Mouse (Mus musculus): ENCODE data around the gene Camta1. TPM values are rescaled to one million over a fixed set of nuclear protein-coding genes. Genes with fewer than 3 reads are reported as not detected.

Camta1 gene
- polyA plus RNA-seq, 1 experiment from 2014 or later: 81.8 TPM

DNA sequence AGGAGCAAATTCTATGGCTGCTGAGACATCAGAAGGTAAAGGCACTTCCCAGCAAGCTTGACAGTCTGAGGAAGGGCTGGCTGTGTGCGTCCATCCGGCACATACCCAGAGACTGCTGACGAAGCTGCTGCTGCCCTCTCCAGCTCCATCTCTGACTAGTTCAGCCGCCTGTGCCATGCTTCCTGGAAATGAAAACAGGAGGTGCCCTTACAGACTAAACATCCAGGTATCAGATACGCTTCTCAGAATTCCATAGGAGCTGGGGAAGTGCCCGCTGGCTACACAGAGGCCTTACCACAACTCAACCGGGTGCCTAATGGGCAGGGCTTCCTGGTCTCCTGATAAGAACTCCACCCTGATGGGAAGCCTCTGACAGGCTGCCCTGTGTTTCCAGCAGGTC lies 903.1 kb downstream of the Camta1 start:
- Histone ChIP-seq H3K4me2 (ENCODE audit: low read depth, low read length) (no peak overlapping the region), H3K27ac (ENCODE audit: low read length) (no peak overlapping the region), H3K4me1 (ENCODE audit: control insufficient read depth, insufficient read depth, low read length) (0 out of 2 replicates have a peak, but pooled peaks cover 3% of the 10 kb centered on the region), H3K36me3 (ENCODE audit: control insufficient read depth, insufficient read depth, low read length) (no peaks in the 10 kb centered on the region), H3K27me3 (ENCODE audit: control insufficient read depth, insufficient read depth, low read length) (no peaks in the 10 kb centered on the region), H3K4me3 (replicated peaks; ENCODE audit: low read length) (no peak overlapping the region), H3K9me3 (replicated peaks; ENCODE audit: control insufficient read depth, low read length) (no peaks in the 10 kb centered on the region), H3K9ac (ENCODE audit: low read length) (no peak overlapping the region)
- 67% methylated on average over 7 of the region's 7 CpGs for WGBS
- ATAC-seq (ENCODE audit: insufficient read depth, low FRiP score): no peak

GRCm38 (mm10) chr4:150957106-150957458 lies 904.6 kb downstream of the Camta1 start:
- Histone ChIP-seq H3K36me3 (ENCODE audit: control insufficient read depth, insufficient read depth, low read length) (no peaks in the 10 kb centered on the region), H3K4me1 (ENCODE audit: control insufficient read depth, insufficient read depth, low read length) (0 out of 2 replicates have a peak, but pooled peaks cover 3% of the 10 kb centered on the region), H3K4me2 (ENCODE audit: low read depth, low read length) (no peak overlapping the region), H3K27me3 (ENCODE audit: control insufficient read depth, insufficient read depth, low read length) (no peaks in the 10 kb centered on the region), H3K4me3 (replicated peaks; ENCODE audit: low read length) (no peak overlapping the region), H3K9me3 (replicated peaks; ENCODE audit: control insufficient read depth, low read length) (no peaks in the 10 kb centered on the region), H3K27ac (ENCODE audit: low read length) (no peak overlapping the region), H3K9ac (ENCODE audit: low read length) (no peak overlapping the region)
- ATAC-seq (ENCODE audit: insufficient read depth, low FRiP score): no peak; the same call in 1 of the 2 replicates
- 39% methylated on average over 1 of the region's 1 CpGs for WGBS

- H3K4me2 ChIP-seq (ENCODE audit: low read depth, low read length): peak overlapping the region; percentile 16; the same call in 1 of the 2 replicates
- WGBS: 44% methylated on average over 13 of the region's 13 CpGs
- ATAC-seq (ENCODE audit: insufficient read depth, low FRiP score): peak; percentile 65
- H3K27me3 ChIP-seq (ENCODE audit: control insufficient read depth, insufficient read depth, low read length): no peaks in the 10 kb centered on the region
- no peak overlapping the region for H3K9ac ChIP-seq (ENCODE audit: low read length)
- H3K4me1 ChIP-seq (ENCODE audit: control insufficient read depth, insufficient read depth, low read length): 0 out of 2 replicates have a peak, but pooled peaks cover 3% of the 10 kb centered on the region
- H3K4me3 ChIP-seq (replicated peaks; ENCODE audit: low read length): no peak overlapping the region
- no peaks in the 10 kb centered on the region for H3K9me3 ChIP-seq (replicated peaks; ENCODE audit: control insufficient read depth, low read length)
- H3K27ac ChIP-seq (ENCODE audit: low read length): peak overlapping the region; percentile 6; the same call in 1 of the 2 replicates
- H3K36me3 ChIP-seq (ENCODE audit: control insufficient read depth, insufficient read depth, low read length): no peaks in the 10 kb centered on the region
These were observed 905.1 kb downstream of the Camta1 start for GRCm38 (mm10) chr4:150956369-150957105.

DNA sequence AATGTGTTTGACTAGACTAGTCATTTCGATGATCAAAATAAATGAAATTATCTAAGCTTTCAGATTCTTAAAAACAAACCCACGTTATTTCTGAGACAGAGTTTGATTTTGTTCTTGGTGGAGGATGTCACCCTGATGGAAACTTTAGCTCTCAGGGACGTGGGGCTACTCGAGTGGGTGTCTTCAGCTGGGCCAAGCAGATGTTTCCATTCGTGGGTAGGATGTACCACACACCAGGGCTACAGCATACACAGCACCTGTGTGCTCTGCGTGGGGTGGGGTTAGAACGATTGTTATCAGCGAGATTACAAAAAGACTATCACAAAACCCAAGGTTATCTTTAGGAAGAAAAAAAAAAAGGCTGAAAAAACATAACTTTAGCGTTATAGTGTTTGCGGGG lies 910.7 kb downstream of the Camta1 start:
- Histone ChIP-seq H3K27ac (ENCODE audit: low read length) (no peak overlapping the region), H3K36me3 (ENCODE audit: control insufficient read depth, insufficient read depth, low read length) (no peaks in the 10 kb centered on the region), H3K4me3 (replicated peaks; ENCODE audit: low read length) (no peak overlapping the region), H3K4me2 (ENCODE audit: low read depth, low read length) (no peak overlapping the region), H3K9me3 (replicated peaks; ENCODE audit: control insufficient read depth, low read length) (no peaks in the 10 kb centered on the region), H3K27me3 (ENCODE audit: control insufficient read depth, insufficient read depth, low read length) (no peaks in the 10 kb centered on the region), H3K9ac (ENCODE audit: low read length) (no peak overlapping the region), H3K4me1 (ENCODE audit: control insufficient read depth, insufficient read depth, low read length) (no peaks in the 10 kb centered on the region)
- no peak for ATAC-seq (ENCODE audit: insufficient read depth, low FRiP score)
- WGBS: 71% methylated on average over 10 of the region's 10 CpGs

DNA sequence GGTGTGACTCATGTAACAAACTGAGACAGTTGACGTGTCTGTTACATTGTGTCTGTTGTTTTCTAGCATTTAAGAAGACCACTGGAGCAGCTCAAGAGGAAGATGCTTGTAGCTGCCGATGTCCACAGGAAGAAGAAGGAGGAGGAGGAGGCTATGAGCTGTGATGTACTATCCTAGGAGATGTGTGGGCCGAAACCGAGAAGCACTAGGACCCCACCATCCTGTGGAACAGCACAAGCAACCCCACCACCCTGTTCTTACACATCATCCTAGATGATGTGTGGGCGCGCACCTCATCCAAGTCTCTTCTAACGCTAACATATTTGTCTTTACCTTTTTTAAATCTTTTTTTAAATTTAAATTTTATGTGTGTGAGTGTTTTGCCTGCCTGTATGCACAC lies 917.0 kb downstream of the Camta1 start:
- no peak overlapping the region for H3K4me3 ChIP-seq (replicated peaks; ENCODE audit: low read length)
- no peak overlapping the region for H3K4me2 ChIP-seq (ENCODE audit: low read depth, low read length)
- no peaks in the 10 kb centered on the region for H3K9me3 ChIP-seq (replicated peaks; ENCODE audit: control insufficient read depth, low read length)
- H3K36me3 ChIP-seq (ENCODE audit: control insufficient read depth, insufficient read depth, low read length): no peaks in the 10 kb centered on the region
- H3K27ac ChIP-seq (ENCODE audit: low read length): no peak overlapping the region
- no peaks in the 10 kb centered on the region for H3K27me3 ChIP-seq (ENCODE audit: control insufficient read depth, insufficient read depth, low read length)
- no peak overlapping the region for H3K9ac ChIP-seq (ENCODE audit: low read length)
- 87% methylated on average over 7 of the region's 7 CpGs for WGBS
- H3K4me1 ChIP-seq (ENCODE audit: control insufficient read depth, insufficient read depth, low read length): no peaks in the 10 kb centered on the region
- ATAC-seq (ENCODE audit: insufficient read depth, low FRiP score): no peak

DNA sequence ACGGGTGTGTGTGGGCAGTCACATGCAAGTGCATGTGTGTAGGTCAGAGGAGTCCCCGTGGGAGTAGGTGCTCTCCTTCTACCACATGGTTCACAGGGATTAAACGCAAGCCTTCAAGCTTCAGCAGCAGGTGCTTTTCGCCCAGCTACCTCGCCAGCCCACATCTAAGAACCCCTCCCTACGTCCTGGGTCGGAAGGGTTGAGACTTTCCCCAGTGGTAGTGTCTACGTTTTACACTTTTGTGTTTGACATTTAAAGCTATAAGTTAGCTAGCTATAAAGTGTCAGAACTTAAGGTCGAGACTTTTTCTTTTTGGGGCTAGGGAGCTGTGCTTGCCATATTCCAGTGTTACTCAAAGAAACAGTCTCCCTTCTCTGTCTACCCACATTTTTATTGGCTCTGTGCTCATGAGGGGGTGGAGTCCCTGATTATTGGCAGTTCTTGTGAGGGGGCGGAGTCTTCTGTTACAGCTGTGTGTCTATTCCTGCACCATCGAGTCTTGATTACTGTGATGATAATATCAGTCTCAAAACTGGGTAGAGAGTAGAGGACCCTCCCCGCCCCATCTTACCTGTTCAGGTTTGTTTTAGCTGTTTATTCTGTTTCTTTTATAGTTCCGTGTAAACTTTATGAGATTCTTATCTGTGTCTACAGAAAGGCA lies 921.6 kb downstream of the Camta1 start:
- H3K27me3 ChIP-seq (ENCODE audit: control insufficient read depth, insufficient read depth, low read length): no peaks in the 10 kb centered on the region
- H3K27ac ChIP-seq (ENCODE audit: low read length): no peak overlapping the region
- no peak overlapping the region for H3K4me3 ChIP-seq (replicated peaks; ENCODE audit: low read length)
- H3K4me2 ChIP-seq (ENCODE audit: low read depth, low read length): no peak overlapping the region
- no peak overlapping the region for H3K9ac ChIP-seq (ENCODE audit: low read length)
- WGBS: 54% methylated on average over 13 of the region's 13 CpGs
- ATAC-seq (ENCODE audit: insufficient read depth, low FRiP score): no peak
- H3K9me3 ChIP-seq (replicated peaks; ENCODE audit: control insufficient read depth, low read length): no peaks in the 10 kb centered on the region
- H3K36me3 ChIP-seq (ENCODE audit: control insufficient read depth, insufficient read depth, low read length): no peaks in the 10 kb centered on the region
- no peaks in the 10 kb centered on the region for H3K4me1 ChIP-seq (ENCODE audit: control insufficient read depth, insufficient read depth, low read length)

DNA sequence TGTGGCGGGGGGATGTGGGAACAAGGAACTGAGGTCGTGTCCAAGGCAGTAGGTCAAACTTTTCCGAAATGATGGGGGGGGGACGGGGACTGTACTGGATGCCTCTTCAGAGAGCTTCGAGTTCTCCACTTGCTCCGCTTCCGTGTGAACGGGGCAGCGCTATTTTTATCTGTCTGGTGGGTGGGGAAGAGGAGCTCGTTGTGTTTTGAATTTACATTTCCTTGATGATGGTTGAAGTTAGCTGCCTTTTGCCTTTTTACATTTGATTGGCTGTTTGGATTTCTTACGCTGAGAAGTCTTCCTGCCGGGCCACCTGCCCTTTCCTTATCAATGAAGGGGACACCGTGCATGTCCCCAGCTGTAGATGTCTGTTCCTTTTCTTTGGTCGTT lies 923.6 kb downstream of the Camta1 start:
- no peak overlapping the region for H3K9ac ChIP-seq (ENCODE audit: low read length)
- H3K27me3 ChIP-seq (ENCODE audit: control insufficient read depth, insufficient read depth, low read length): no peaks in the 10 kb centered on the region
- no peak overlapping the region for H3K4me3 ChIP-seq (replicated peaks; ENCODE audit: low read length)
- no peak overlapping the region for H3K27ac ChIP-seq (ENCODE audit: low read length)
- WGBS: 47% methylated on average over 14 of the region's 14 CpGs
- H3K36me3 ChIP-seq (ENCODE audit: control insufficient read depth, insufficient read depth, low read length): no peaks in the 10 kb centered on the region
- no peaks in the 10 kb centered on the region for H3K9me3 ChIP-seq (replicated peaks; ENCODE audit: control insufficient read depth, low read length)
- no peak overlapping the region for H3K4me2 ChIP-seq (ENCODE audit: low read depth, low read length)
- no peaks in the 10 kb centered on the region for H3K4me1 ChIP-seq (ENCODE audit: control insufficient read depth, insufficient read depth, low read length)
- no peak for ATAC-seq (ENCODE audit: insufficient read depth, low FRiP score)

- Histone ChIP-seq H3K27me3 (ENCODE audit: control insufficient read depth, insufficient read depth, low read length) (no peaks in the 10 kb centered on the region), H3K9me3 (replicated peaks; ENCODE audit: control insufficient read depth, low read length) (no peaks in the 10 kb centered on the region), H3K27ac (ENCODE audit: low read length) (no peak overlapping the region), H3K4me2 (ENCODE audit: low read depth, low read length) (no peak overlapping the region), H3K4me1 (ENCODE audit: control insufficient read depth, insufficient read depth, low read length) (no peaks in the 10 kb centered on the region), H3K36me3 (ENCODE audit: control insufficient read depth, insufficient read depth, low read length) (no peaks in the 10 kb centered on the region), H3K9ac (ENCODE audit: low read length) (no peak overlapping the region), H3K4me3 (replicated peaks; ENCODE audit: low read length) (no peak overlapping the region)
- 78% methylated on average over 16 of the region's 16 CpGs for WGBS
- no peak for ATAC-seq (ENCODE audit: insufficient read depth, low FRiP score)
These were observed 924.2 kb downstream of the Camta1 start for GRCm38 (mm10) chr4:150937293-150938062.

- H3K27me3 ChIP-seq (ENCODE audit: control insufficient read depth, insufficient read depth, low read length): no peaks in the 10 kb centered on the region
- H3K36me3 ChIP-seq (ENCODE audit: control insufficient read depth, insufficient read depth, low read length): no peaks in the 10 kb centered on the region
- H3K4me1 ChIP-seq (ENCODE audit: control insufficient read depth, insufficient read depth, low read length): no peaks in the 10 kb centered on the region
- ATAC-seq (ENCODE audit: insufficient read depth, low FRiP score): no peak
- no peak overlapping the region for H3K27ac ChIP-seq (ENCODE audit: low read length)
- H3K9ac ChIP-seq (ENCODE audit: low read length): no peak overlapping the region
- no peak overlapping the region for H3K4me3 ChIP-seq (replicated peaks; ENCODE audit: low read length)
- H3K9me3 ChIP-seq (replicated peaks; ENCODE audit: control insufficient read depth, low read length): no peaks in the 10 kb centered on the region
- no peak overlapping the region for H3K4me2 ChIP-seq (ENCODE audit: low read depth, low read length)
- 64% methylated on average over 1 of the region's 1 CpGs for WGBS
These were observed 928.2 kb downstream of the Camta1 start for GRCm38 (mm10) chr4:150933503-150933902.
